Mouse (Mus musculus) liver, postnatal 0 days (tissue): Measurements from ENCODE around the gene Cyp2j6. TPM values are rescaled to one million over a fixed set of nuclear protein-coding genes. Genes with fewer than 3 reads are reported as not detected.
A peak's percentile ranks its signal among the peaks of the same experiment; 100 is the strongest.

ENCODE experiments used
- ATAC-seq: fragments of 200-750 bp; cut with Nextera tagmentation; 2 replicates; pipeline ENCODE4 v1.8.0; 2017; ENCODE audit warnings: mild to moderate bottlenecking, moderate library complexity
- DNase-seq: peaks from one replicate; pipeline ENCODE4 v3.0.0-alpha.2; 2016
- H3K27ac ChIP-seq: fragments of 300-500 bp; sonication (generic); 2 replicates; pipeline ENCODE4 v1.5.1; 2014; ENCODE audit warnings: antibody characterized with exemption, moderate library complexity, mild to moderate bottlenecking, low read depth
- H3K27me3 ChIP-seq: fragments of 300-500 bp; sonication (generic); 2 replicates; pipeline ENCODE4 v1.6.1; 2014; ENCODE audit warnings: low read length, control low read depth, mixed read lengths; ENCODE audit not compliant: insufficient read depth
- H3K36me3 ChIP-seq: fragments of 300-500 bp; sonication (generic); replicated peaks from 2 replicates; pipeline ENCODE4 v1.6.1; 2014; ENCODE audit warnings: mild to moderate bottlenecking, control low read depth, low read length, moderate library complexity, mixed read lengths; ENCODE audit not compliant: insufficient read depth
- H3K4me1 ChIP-seq: fragments of 300-500 bp; sonication (generic); 2 replicates; pipeline ENCODE4 v1.6.1; 2014; ENCODE audit warnings: antibody characterized with exemption, mild to moderate bottlenecking, control low read depth; ENCODE audit not compliant: insufficient read depth
- H3K4me2 ChIP-seq: fragments of 300-500 bp; sonication (generic); 2 replicates; pipeline ENCODE4 v1.6.1; 2014; ENCODE audit warnings: low read depth, mild to moderate bottlenecking, low read length, moderate library complexity, mixed read lengths
- H3K4me3 ChIP-seq: fragments of 300-500 bp; sonication (generic); 2 replicates; pipeline ENCODE4 v1.5.1; 2014; ENCODE audit warnings: low read depth, low read length
- H3K9ac ChIP-seq: fragments of 300-500 bp; sonication (generic); replicated peaks from 2 replicates; pipeline ENCODE4 v1.6.1; 2014; ENCODE audit warnings: mild to moderate bottlenecking, moderate library complexity
- H3K9me3 ChIP-seq: fragments of 300-500 bp; sonication (generic); 2 replicates; pipeline ENCODE4 v1.6.1; 2016; ENCODE audit warnings: mild to moderate bottlenecking, control low read depth, low read length, mixed read lengths
- CTCF ChIP-seq: sonication (generic); IDR thresholded peaks from 2 replicates; pipeline ENCODE4 v1.5.1; 2016; ENCODE audit warnings: antibody characterized with exemption, low read depth
- EP300 ChIP-seq: IDR thresholded peaks from 2 replicates; pipeline ENCODE4 v1.6.1; 2016; ENCODE audit warnings: antibody characterized with exemption, low read depth, mild to moderate bottlenecking
- WGBS: fragments of 180-500 bp; shearing (Covaris S2); extraction: QIAGEN DNeasy Blood & Tissue Kit; methylation state at CpG from one replicate; pipeline ENCODE4 v1.1.7; 2014; ENCODE audit not compliant: insufficient replicate concordance; 5-methylcytosine and 5-hydroxymethylcytosine counted together
- polyA plus RNA-seq: library from polyadenylated mRNA; unstranded; fragments of >200 nt; fragmentation: Nextera tagmentation; extraction: Ambion mirVana; gene quantifications from 2 replicates; pipeline ENCODE4 v1.2.1, GENCODE M21; 2015

Gene Cyp2j6
- polyA plus RNA-seq, 1 experiment from 2014 or later, result 9.2 TPM

GRCm38 (mm10) chr4:96567988-96568387 is 14.5 kb upstream of the Cyp2j6 start:
- H3K9ac ChIP-seq, result no peak overlapping the region
- DNase-seq, result no peak
- no peak overlapping the region for H3K27ac ChIP-seq
- H3K36me3 ChIP-seq, result no peaks in the 10 kb centered on the region
- no peak for ATAC-seq
- H3K9me3 ChIP-seq, result no peaks in the 10 kb centered on the region
- no peak overlapping the region for H3K4me3 ChIP-seq
- WGBS, result 65% methylated on average over 1 of the region's 1 CpGs
- no peaks in the 10 kb centered on the region for H3K4me1 ChIP-seq
- TF ChIP-seq CTCF (no peak), EP300 (no peak)
- no peaks in the 10 kb centered on the region for H3K27me3 ChIP-seq
- H3K4me2 ChIP-seq, result no peak overlapping the region

GRCm38 (mm10) chr4:96565808-96566207 is 12.3 kb upstream of the Cyp2j6 start:
- ATAC-seq (no peak), DNase-seq (no peak)
- no peak overlapping the region for H3K4me2 ChIP-seq
- H3K9ac ChIP-seq, result no peak overlapping the region
- H3K36me3 ChIP-seq, result no peaks in the 10 kb centered on the region
- H3K4me3 ChIP-seq, result no peak overlapping the region
- no peaks in the 10 kb centered on the region for H3K4me1 ChIP-seq
- TF ChIP-seq EP300 (no peak), CTCF (no peak)
- no peaks in the 10 kb centered on the region for H3K27me3 ChIP-seq
- no peaks in the 10 kb centered on the region for H3K9me3 ChIP-seq
- H3K27ac ChIP-seq, result no peak overlapping the region

- ATAC-seq, result no peak
- 81% methylated on average over 1 of the region's 1 CpGs for WGBS
Measured at GRCm38 (mm10) chr4:96560464-96560863, 7.0 kb upstream of the Cyp2j6 start.

GRCm38 (mm10) chr4:96559781-96560180 is 6.3 kb upstream of the Cyp2j6 start:
- 83% methylated on average over 1 of the region's 1 CpGs for WGBS
- no peak overlapping the region for H3K27ac ChIP-seq
- no peak overlapping the region for H3K4me2 ChIP-seq
- DNase-seq, result no peak
- no peaks in the 10 kb centered on the region for H3K4me1 ChIP-seq
- no peak overlapping the region for H3K4me3 ChIP-seq
- no peak for ATAC-seq
- no peaks in the 10 kb centered on the region for H3K9me3 ChIP-seq
- no peaks in the 10 kb centered on the region for H3K36me3 ChIP-seq
- no peaks in the 10 kb centered on the region for H3K27me3 ChIP-seq
- H3K9ac ChIP-seq, result no peak overlapping the region
- no peak for TF ChIP-seq EP300
- TF ChIP-seq CTCF, result no peak

More at GRCm38 (mm10) chr4:96560464-96560863, 7.0 kb upstream of the Cyp2j6 start:
- H3K27me3 ChIP-seq, result no peaks in the 10 kb centered on the region
- H3K36me3 ChIP-seq, result no peaks in the 10 kb centered on the region
- no peak overlapping the region for H3K4me3 ChIP-seq
- no peak overlapping the region for H3K4me2 ChIP-seq
- TF ChIP-seq CTCF (no peak), EP300 (no peak)
- DNase-seq, result no peak
- no peaks in the 10 kb centered on the region for H3K9me3 ChIP-seq
- H3K27ac ChIP-seq, result no peak overlapping the region
- no peak overlapping the region for H3K9ac ChIP-seq
- H3K4me1 ChIP-seq, result no peaks in the 10 kb centered on the region

- Histone ChIP-seq H3K27ac (no peak overlapping the region), H3K4me1 (no peaks in the 10 kb centered on the region), H3K27me3 (no peaks in the 10 kb centered on the region), H3K36me3 (no peaks in the 10 kb centered on the region), H3K4me3 (no peak overlapping the region), H3K9ac (no peak overlapping the region), H3K4me2 (no peak overlapping the region), H3K9me3 (no peaks in the 10 kb centered on the region)
- DNase-seq (no peak), ATAC-seq (no peak)
- TF ChIP-seq EP300 (no peak), CTCF (no peak)
- 63% methylated on average over 3 of the region's 3 CpGs for WGBS
Measured at GRCm38 (mm10) chr4:96551619-96552018, 1.8 kb downstream of the Cyp2j6 start.

GRCm38 (mm10) chr4:96545976-96546375 is 7.5 kb downstream of the Cyp2j6 start:
- H3K4me3 ChIP-seq, result no peak overlapping the region
- no peak overlapping the region for H3K9ac ChIP-seq
- no peaks in the 10 kb centered on the region for H3K27me3 ChIP-seq
- no peak for TF ChIP-seq CTCF
- TF ChIP-seq EP300, result no peak
- no peak overlapping the region for H3K27ac ChIP-seq
- no peaks in the 10 kb centered on the region for H3K36me3 ChIP-seq
- 80% methylated on average over 1 of the region's 1 CpGs for WGBS
- DNase-seq (no peak), ATAC-seq (no peak)
- H3K9me3 ChIP-seq, result no peaks in the 10 kb centered on the region
- no peaks in the 10 kb centered on the region for H3K4me1 ChIP-seq
- no peak overlapping the region for H3K4me2 ChIP-seq

GRCm38 (mm10) chr4:96525772-96526171 is 27.7 kb downstream of the Cyp2j6 start:
- Histone ChIP-seq H3K4me1 (no peaks in the 10 kb centered on the region), H3K9ac (no peak overlapping the region), H3K9me3 (no peaks in the 10 kb centered on the region), H3K4me3 (no peak overlapping the region), H3K27me3 (no peaks in the 10 kb centered on the region), H3K36me3 (no peaks in the 10 kb centered on the region), H3K27ac (no peak overlapping the region), H3K4me2 (no peak overlapping the region)
- TF ChIP-seq EP300 (no peak), CTCF (0 out of 2 replicates have a peak, but pooled peaks have one; percentile 4)
- ATAC-seq, result no peak
- WGBS, result 25% methylated on average over 1 of the region's 1 CpGs
- no peak for DNase-seq
